Mouse (Mus musculus) MEL-GATA-1-ER (cell line): ENCODE results near the gene Cfap299.

Source experiments
- DNase-seq: peaks from one replicate; pipeline ENCODE4 v3.0.0-alpha.2; 2012; ENCODE audit warnings: low read depth; ENCODE audit errors: extremely low read depth

Cfap299 gene

GRCm38 (mm10) chr5:98376058-98376798, 47.1 kb downstream of the Cfap299 start:
- no peak for DNase-seq

- DNase-seq = no peak
Observed at GRCm38 (mm10) chr5:98376799-98377090, 47.6 kb downstream of the Cfap299 start.

- no peak for DNase-seq
Observed at GRCm38 (mm10) chr5:98380360-98380759, 51.3 kb downstream of the Cfap299 start.

- no peak for DNase-seq
Observed at GRCm38 (mm10) chr5:98387054-98387453, 58.0 kb downstream of the Cfap299 start.

- DNase-seq = no peak
Observed at GRCm38 (mm10) chr5:98402165-98402564, 73.1 kb downstream of the Cfap299 start.

GRCm38 (mm10) chr5:98410060-98410459, 81.0 kb downstream of the Cfap299 start:
- no peak for DNase-seq

GRCm38 (mm10) chr5:98416385-98417145, 87.5 kb downstream of the Cfap299 start:
- no peak for DNase-seq

- no peak for DNase-seq
Observed at GRCm38 (mm10) chr5:98424965-98425364, 95.9 kb downstream of the Cfap299 start.

GRCm38 (mm10) chr5:98426112-98426511, 97.0 kb downstream of the Cfap299 start:
- DNase-seq = no peak

GRCm38 (mm10) chr5:98430060-98430459, 101.0 kb downstream of the Cfap299 start:
- no peak for DNase-seq

- no peak for DNase-seq
Observed at GRCm38 (mm10) chr5:98438686-98439085, 109.6 kb downstream of the Cfap299 start.

GRCm38 (mm10) chr5:98446771-98447462, 117.8 kb downstream of the Cfap299 start:
- no peak for DNase-seq

- no peak for DNase-seq
Observed at GRCm38 (mm10) chr5:98449873-98450272, 120.8 kb downstream of the Cfap299 start.

- no peak for DNase-seq
Observed at GRCm38 (mm10) chr5:98466882-98467535, 137.9 kb downstream of the Cfap299 start.

GRCm38 (mm10) chr5:98470052-98470451, 140.9 kb downstream of the Cfap299 start:
- no peak for DNase-seq

GRCm38 (mm10) chr5:98476539-98476938, 147.4 kb downstream of the Cfap299 start:
- no peak for DNase-seq

- no peak for DNase-seq
Observed at GRCm38 (mm10) chr5:98477261-98477660, 148.2 kb downstream of the Cfap299 start.

- DNase-seq = no peak
Observed at GRCm38 (mm10) chr5:98483507-98483906, 154.4 kb downstream of the Cfap299 start.

GRCm38 (mm10) chr5:98485189-98485588, 156.1 kb downstream of the Cfap299 start:
- no peak for DNase-seq

GRCm38 (mm10) chr5:98498317-98498716, 169.2 kb downstream of the Cfap299 start:
- DNase-seq = no peak

- DNase-seq = no peak
Observed at GRCm38 (mm10) chr5:98516214-98516613, 187.1 kb downstream of the Cfap299 start.

GRCm38 (mm10) chr5:98520118-98520517, 191.0 kb downstream of the Cfap299 start:
- DNase-seq = no peak
